In genomic region chr9:42428060-42428924, GRCm38 (mm10) we compare ENCODE assay signal across 9 mouse cellular contexts. TPM values are rescaled to one million over a fixed set of nuclear protein-coding genes. Genes with fewer than 3 reads are reported as not detected.
DNase-seq lines count a peak whose midpoint lies in the region; ATAC-seq and TF ChIP-seq lines count a peak whose summit lies in the region.
"Had no signal": no experiment of that assay in that cellular context is flagged by ENCODE, and none has a peak within 500 bp of the region (broad histone marks: within the 10 kb centered on the region; RNA-seq: fewer than 3 reads in every experiment).

No protein-coding gene starts in this region.

- H3K9me3 ChIP-seq in hindbrain, embryonic 10.5 days: no peaks in the 10 kb centered on the region
- no peaks in the 10 kb centered on the region for H3K9me3 ChIP-seq in hindbrain, embryonic 14.5 days (ENCODE audit: control insufficient read depth, low read length)
- no peaks in the 10 kb centered on the region for H3K9me3 ChIP-seq in lung, embryonic 14.5 days (ENCODE audit: low read depth, low read length)

- H3K4me1 ChIP-seq in hindbrain, embryonic 10.5 days (replicated peaks): peaks cover 36% of the 10 kb centered on the region
- H3K4me1 ChIP-seq in hindbrain, embryonic 14.5 days (replicated peaks; ENCODE audit: control insufficient read depth, insufficient read depth, low read length): 0 out of 2 replicates have a peak, but pooled peaks cover 3% of the 10 kb centered on the region
- H3K4me1 ChIP-seq in brown adipose tissue, adult 24 weeks (ENCODE audit: control insufficient read depth, insufficient read depth, insufficient read length, low read length): no peaks in the 10 kb centered on the region
- H3K4me1 ChIP-seq in lung, embryonic 14.5 days (ENCODE audit: insufficient read depth): no peaks in the 10 kb centered on the region

- WGBS in hindbrain, embryonic 10.5 days: 74% methylated on average over 12 of the region's 12 CpGs
- 78% methylated on average over 12 of the region's 12 CpGs for WGBS in hindbrain, embryonic 14.5 days
- 45% methylated on average over 12 of the region's 12 CpGs for WGBS in lung, embryonic 14.5 days

- no peak overlapping the region for H3K4me2 ChIP-seq in hindbrain, embryonic 14.5 days (replicated peaks)
- H3K4me2 ChIP-seq in lung, embryonic 14.5 days: no peak overlapping the region

- DNase-seq in hindbrain, embryonic 10.5 days (ENCODE audit: low spot score): no peak
- DNase-seq in hindbrain, embryonic 14.5 days (ENCODE audit: low spot score): no peak
- DNase-seq in heart, postnatal 14 days: peak; percentile 17 to 23
- peak; percentile 36 for DNase-seq in lung, embryonic 14.5 days
- no peak for DNase-seq in right cerebral cortex, postnatal 25 days
- no peak for DNase-seq in layer of hippocampus, postnatal 10 days (ENCODE audit: low spot score in 2 of 2)

- ATAC-seq in hindbrain, embryonic 14.5 days (ENCODE audit: low FRiP score): no peak
- ATAC-seq in lung, embryonic 14.5 days (ENCODE audit: insufficient read depth): peak; percentile 49; the same call in 1 of the 2 replicates
- no peak for ATAC-seq in erythroid progenitor cell, adult 5-6 weeks (replicated peaks; ENCODE audit: low FRiP score, poor library complexity, severe bottlenecking)

- peaks cover 57% of the 10 kb centered on the region for H3K36me3 ChIP-seq in hindbrain, embryonic 10.5 days
- peaks cover 46% of the 10 kb centered on the region for H3K36me3 ChIP-seq in hindbrain, embryonic 14.5 days (replicated peaks; ENCODE audit: control insufficient read depth, insufficient read depth)
- H3K36me3 ChIP-seq in lung, embryonic 14.5 days (ENCODE audit: insufficient read depth): peaks cover 34% of the 10 kb centered on the region

- no peak overlapping the region for H3K9ac ChIP-seq in hindbrain, embryonic 14.5 days
- H3K9ac ChIP-seq in lung, embryonic 14.5 days: no peak overlapping the region

- no peak for TF ChIP-seq CTCF in lung, embryonic 14.5 days (IDR thresholded peaks at IDR 0.05; ENCODE audit: low read depth)

- H3K4me3 ChIP-seq in hindbrain, embryonic 10.5 days: no peak overlapping the region
- H3K4me3 ChIP-seq in hindbrain, embryonic 14.5 days (replicated peaks; ENCODE audit: low read length): no peak overlapping the region
- no peak overlapping the region for H3K4me3 ChIP-seq in brown adipose tissue, adult 24 weeks (ENCODE audit: insufficient read depth, low read depth, low read length)
- no peak overlapping the region for H3K4me3 ChIP-seq in lung, embryonic 14.5 days (ENCODE audit: low read depth, low read length)
- H3K4me3 ChIP-seq: myocyte had no signal

- H3K27ac ChIP-seq in hindbrain, embryonic 10.5 days: peak overlapping the region; percentile 74
- no peak overlapping the region for H3K27ac ChIP-seq in hindbrain, embryonic 14.5 days
- H3K27ac ChIP-seq in brown adipose tissue, adult 24 weeks (replicated peaks; ENCODE audit: low read depth, low read length): peak overlapping the region; percentile 50
- no peak overlapping the region for H3K27ac ChIP-seq in lung, embryonic 14.5 days (ENCODE audit: low read depth)

- H3K27me3 ChIP-seq in hindbrain, embryonic 10.5 days (ENCODE audit: insufficient read depth, poor library complexity, severe bottlenecking): no peaks in the 10 kb centered on the region
- H3K27me3 ChIP-seq in hindbrain, embryonic 14.5 days (ENCODE audit: control insufficient read depth, insufficient read depth, low read length): no peaks in the 10 kb centered on the region
- no peaks in the 10 kb centered on the region for H3K27me3 ChIP-seq in lung, embryonic 14.5 days (ENCODE audit: insufficient read depth, low read length)

- intact Hi-C loops in heart, postnatal 14 days (cut with DNase I): no loop called here

RNA-seq across cellular contexts. Expression of gene Tecta, which starts 28.6 kb away (rescaled TPM):
- polyA plus RNA-seq in hindbrain, embryonic 10.5 days (2016; fragmentation: Nextera tagmentation; extraction: Ambion mirVana): 0.41 and 0.46 TPM in 2 replicates
- polyA plus RNA-seq in hindbrain, embryonic 14.5 days (2014; fragmentation: Nextera tagmentation; extraction: Ambion mirVana): 0.63 and 0.72 TPM in 2 replicates
- polyA plus RNA-seq in brown adipose tissue, adult 24 weeks (2012; ENCODE audit: insufficient read depth, insufficient read length, missing spikeins): not detected in 2 replicates
- total RNA-seq in heart, postnatal 14 days (2021): under 1 TPM; 0.07 to 0.10 TPM
- 0.05 and 0.39 TPM in 2 replicates for polyA plus RNA-seq in lung, embryonic 14.5 days (2014; fragmentation: Nextera tagmentation; extraction: Ambion mirVana)
- not detected in 2 replicates for total RNA-seq in erythroid progenitor cell, adult 5-6 weeks (2015; ENCODE audit: low replicate concordance)
- total RNA-seq in erythroid progenitor cell, adult 5-6 weeks (2017; ENCODE audit: low replicate concordance): not detected in 2 replicates
- total RNA-seq in layer of hippocampus, postnatal 10 days (2021): 1 to 10 TPM; 1.2 to 2.2 TPM

Comparison
In these comparisons a context has a peak if more than half of its experiments do, and no peak if none do; other contexts are left out.
1. H3K27ac ChIP-seq: peak in hindbrain, embryonic 10.5 days (single experiment) and brown adipose tissue, adult 24 weeks (single experiment); none in hindbrain, embryonic 14.5 days (single experiment) and lung, embryonic 14.5 days (single experiment).
2. DNase-seq: peak in heart, postnatal 14 days (2 of 2) and lung, embryonic 14.5 days (single experiment); none in hindbrain, embryonic 10.5 days (single experiment), hindbrain, embryonic 14.5 days (single experiment), right cerebral cortex, postnatal 25 days (single experiment) and layer of hippocampus, postnatal 10 days (0 of 2).